Mouse (Mus musculus) B cell, adult 67 days (primary cell): ENCODE results near the gene Olfr701. TPM values are rescaled to one million over a fixed set of nuclear protein-coding genes. Genes with fewer than 3 reads are reported as not detected.

Experiments
- total RNA-seq, 2 experiments: library from RNA; stranded (reverse); gene quantifications; 4 replicates each; pipeline ENCODE4 v1.2.4; 2023

Olfr701 gene
- not detected for total RNA-seq

DNA sequence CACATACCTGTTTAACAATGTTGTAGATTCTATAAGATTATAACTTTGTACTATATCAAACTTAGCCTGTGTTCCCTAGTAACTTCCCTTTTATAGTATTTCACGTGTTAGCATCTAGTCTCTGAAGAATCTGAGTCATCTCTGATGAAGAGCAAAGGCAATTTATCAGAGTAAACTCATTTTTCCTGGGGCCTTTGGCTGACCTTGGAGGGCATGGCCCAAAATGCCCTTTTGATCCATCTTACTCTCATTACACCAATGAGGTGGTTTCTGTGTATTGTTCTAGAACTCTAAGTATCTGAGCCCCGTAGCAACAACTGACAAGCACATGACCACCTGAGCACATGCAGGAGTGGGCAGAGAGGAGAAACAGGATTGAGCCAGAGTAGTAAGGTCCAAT, at the start of gene Olfr701:
Gene Olfr701 (plus strand): TSS at position 301 of the 400 bp plus-strand sequence.

DNA sequence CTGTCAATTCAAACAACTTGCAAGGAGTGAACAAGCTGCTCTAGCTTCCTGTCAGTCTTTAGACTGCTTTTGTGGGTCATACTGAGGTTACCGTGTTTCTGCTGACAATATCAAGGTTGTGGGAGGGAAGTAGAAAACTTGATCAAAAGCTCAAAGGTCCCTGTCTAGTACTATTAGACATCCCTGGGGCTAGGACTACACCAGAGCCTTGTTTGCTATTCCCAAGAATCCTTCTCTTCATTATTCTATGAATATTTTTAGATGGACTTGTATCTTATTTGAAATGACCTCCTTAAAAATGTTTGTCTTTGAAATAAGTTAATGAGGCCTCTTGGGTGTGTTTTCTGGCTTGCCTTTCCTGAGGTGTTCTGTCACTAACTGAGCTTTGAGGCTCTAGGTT, 20.8 kb upstream of the Olfr701 start, which contains the start of gene Olfr699:
Gene Olfr699 (minus strand): TSS at position 101 of the 400 bp plus-strand sequence.

DNA sequence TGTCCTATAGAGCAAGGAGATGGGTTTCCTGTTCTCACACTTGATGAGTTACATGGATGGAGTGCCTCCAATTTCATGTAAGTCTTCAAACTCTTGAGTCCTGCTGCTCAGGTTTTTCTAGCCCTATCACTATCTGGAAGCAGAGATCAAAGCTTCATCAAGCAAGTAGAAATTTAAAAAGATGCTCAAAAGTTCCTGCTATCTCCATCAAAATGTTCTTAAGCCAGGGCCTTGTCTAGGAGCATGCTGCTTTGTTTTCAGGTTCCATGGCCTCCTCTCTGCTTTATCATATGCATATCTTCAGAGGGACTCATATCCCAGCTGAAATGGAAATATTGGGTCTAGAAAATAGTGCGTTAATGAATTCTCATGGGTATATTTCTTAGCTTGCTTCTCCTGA, 5.2 kb upstream of the Olfr701 start, which contains the start of gene Olfr700:
Gene Olfr700 (minus strand): TSS at position 101 of the 400 bp plus-strand sequence.

DNA sequence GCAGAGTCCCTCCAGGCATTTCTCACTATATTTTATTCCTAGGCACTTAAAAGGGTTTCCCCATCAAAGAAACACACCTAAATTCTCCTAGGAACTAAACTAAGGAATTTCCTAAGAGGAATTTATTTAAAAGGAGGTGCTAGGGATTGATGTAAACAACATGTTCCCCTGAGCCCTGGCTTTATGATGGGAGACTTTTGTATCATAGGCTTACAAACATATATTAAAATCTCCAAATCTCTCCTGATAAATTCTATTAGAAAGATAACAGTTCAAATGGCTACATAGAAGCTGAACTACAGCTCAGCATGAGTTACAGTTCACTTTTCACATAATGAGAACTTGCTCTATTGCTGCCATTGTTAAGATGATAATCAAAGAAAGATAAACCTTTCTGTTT, 19.9 kb downstream of the Olfr701 start, which contains the start of gene Olfr702:
Gene Olfr702 (minus strand): TSS at position 101 of the 400 bp plus-strand sequence.

DNA sequence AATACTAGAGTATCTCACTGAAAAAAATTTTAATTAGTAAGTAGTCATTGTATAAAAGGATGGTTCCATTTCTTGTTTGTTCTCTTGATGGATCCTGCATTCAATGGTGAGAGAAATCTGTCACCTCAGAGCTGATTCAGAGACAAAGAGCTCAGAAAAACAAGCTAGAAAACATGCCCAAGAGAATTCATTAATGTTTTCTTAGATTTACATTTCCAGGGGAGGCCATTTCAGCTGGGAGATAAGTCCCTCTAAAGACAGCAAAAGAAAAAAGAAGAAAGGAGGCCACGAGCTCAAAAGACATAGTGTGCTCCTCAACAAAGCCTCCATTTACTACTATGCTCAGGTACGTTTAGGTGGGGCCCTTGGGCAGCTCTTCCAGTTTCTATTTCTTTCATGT, 29.1 kb downstream of the Olfr701 start, which contains the start of gene Olfr703:
Gene Olfr703 (plus strand): TSS at position 301 of the 400 bp plus-strand sequence.

DNA sequence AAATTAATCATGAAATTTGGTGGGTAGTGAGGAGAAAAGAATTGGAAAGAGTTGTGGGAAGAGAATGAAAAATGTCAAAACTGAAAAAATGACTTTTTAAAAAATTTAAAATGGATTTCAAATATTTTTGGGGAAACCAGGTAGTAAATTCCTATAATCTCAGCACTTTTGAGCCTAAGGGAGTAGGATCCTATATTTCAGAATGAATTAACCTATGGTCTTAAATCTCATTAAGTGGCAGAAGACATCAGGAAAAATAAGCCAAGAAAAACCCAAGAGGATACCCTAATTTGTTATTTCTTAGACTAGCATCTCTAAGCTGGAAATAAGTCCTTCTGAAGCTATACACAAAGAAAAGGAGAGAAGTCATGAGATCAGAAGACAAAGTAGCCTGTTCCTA, 49.0 kb downstream of the Olfr701 start, which contains the start of gene Olfr704:
Gene Olfr704 (plus strand): TSS at position 301 of the 400 bp plus-strand sequence.

Other genes with a start within 250 kb of the Olfr701 start
- gene Olfr693, start 133.5 kb upstream of the Olfr701 start, total RNA-seq: not detected
- not detected for gene Olfr694, start 122.3 kb upstream of the Olfr701 start, total RNA-seq
- gene Olfr695, start 97.7 kb upstream of the Olfr701 start, total RNA-seq: not detected
- gene Olfr697, start 71.7 kb upstream of the Olfr701 start, total RNA-seq: not detected
- gene Olfr698, start 58.7 kb upstream of the Olfr701 start, total RNA-seq: not detected
- gene Olfr699, start 20.9 kb upstream of the Olfr701 start, total RNA-seq: not detected
- gene Olfr700, start 5.3 kb upstream of the Olfr701 start, total RNA-seq: not detected
- not detected for gene Olfr702, start 19.8 kb downstream of the Olfr701 start, total RNA-seq
- not detected for gene Olfr703, start 29.2 kb downstream of the Olfr701 start, total RNA-seq
- not detected for gene Olfr704, start 49.1 kb downstream of the Olfr701 start, total RNA-seq
- gene Olfr705, start 62.8 kb downstream of the Olfr701 start, total RNA-seq: not detected
- gene Olfr706, start 74.0 kb downstream of the Olfr701 start, total RNA-seq: not detected
- not detected for gene Olfr707, start 87.1 kb downstream of the Olfr701 start, total RNA-seq
- gene Olfr1532-ps1, start 93.9 kb downstream of the Olfr701 start, total RNA-seq: not detected
- under 1 TPM; 0.15 to 0.18 TPM for gene Olfr709-ps1, start 118.1 kb downstream of the Olfr701 start, total RNA-seq
- gene Olfr710, start 134.2 kb downstream of the Olfr701 start, total RNA-seq: not detected
- gene Olfr6, start 149.8 kb downstream of the Olfr701 start, total RNA-seq: not detected
- not detected for gene Olfr711, start 161.3 kb downstream of the Olfr701 start, total RNA-seq
- not detected for gene Olfr2, start 191.9 kb downstream of the Olfr701 start, total RNA-seq
- gene Olfr713, start 217.0 kb downstream of the Olfr701 start, total RNA-seq: not detected